Mouse (Mus musculus): ENCODE results near the gene Srpk2. TPM values are rescaled to one million over a fixed set of nuclear protein-coding genes. Genes with fewer than 3 reads are reported as not detected.

Gene Srpk2
- polyA plus RNA-seq, 1 experiment: 4.9 TPM

DNA sequence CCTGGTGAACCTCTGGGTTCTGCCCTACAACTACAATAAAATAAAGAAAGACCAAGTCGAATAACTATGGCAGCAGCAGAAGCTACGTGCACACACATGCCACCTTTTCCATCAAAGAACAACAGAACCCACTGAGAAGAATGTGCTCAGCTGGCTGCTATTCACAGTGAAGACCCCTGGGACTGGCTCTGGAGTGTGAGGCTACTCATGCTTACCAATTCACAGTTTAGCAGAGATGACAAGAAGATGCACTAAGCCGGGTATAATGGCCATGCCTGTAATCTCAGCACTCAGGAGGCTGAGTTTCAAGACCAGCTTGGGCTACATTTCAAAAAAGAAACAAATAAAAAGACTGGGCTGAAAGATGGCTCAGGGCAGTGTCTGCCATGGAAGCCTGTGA, 167.5 kb downstream of the Srpk2 start:
- H3K79me2 ChIP-seq (ENCODE audit: control insufficient read depth, insufficient read depth): no peaks in the 10 kb centered on the region
- H3K79me3 ChIP-seq (ENCODE audit: low read depth): no peaks in the 10 kb centered on the region
- TF ChIP-seq FOSL1 (IDR thresholded peaks at IDR 0.05; ENCODE audit: insufficient read depth, low read length, poor library complexity, severe bottlenecking): no peak
- no peak for TF ChIP-seq MYOG (IDR thresholded peaks at IDR 0.05; ENCODE audit: control insufficient read depth, extremely low read depth, insufficient read length)
- TF ChIP-seq MYOD1 (IDR thresholded peaks at IDR 0.05; ENCODE audit: control insufficient read depth, insufficient read length, low read depth): no peak
- TF ChIP-seq USF1 (IDR thresholded peaks at IDR 0.05; ENCODE audit: low read depth): no peak
- no peak for TF ChIP-seq CEBPB (IDR thresholded peaks at IDR 0.05; ENCODE audit: low read depth)
- no peak overlapping the region for H3K4me3 ChIP-seq (ENCODE audit: insufficient read depth, poor library complexity, severe bottlenecking)
- H3K36me3 ChIP-seq (ENCODE audit: control insufficient read depth, insufficient read depth): peaks cover 4% of the 10 kb centered on the region
- no peaks in the 10 kb centered on the region for H3K27me3 ChIP-seq (ENCODE audit: control insufficient read depth, insufficient read depth, insufficient read length)
- H3ac ChIP-seq (ENCODE audit: control insufficient read depth, insufficient read length, low read depth): no peak overlapping the region

DNA sequence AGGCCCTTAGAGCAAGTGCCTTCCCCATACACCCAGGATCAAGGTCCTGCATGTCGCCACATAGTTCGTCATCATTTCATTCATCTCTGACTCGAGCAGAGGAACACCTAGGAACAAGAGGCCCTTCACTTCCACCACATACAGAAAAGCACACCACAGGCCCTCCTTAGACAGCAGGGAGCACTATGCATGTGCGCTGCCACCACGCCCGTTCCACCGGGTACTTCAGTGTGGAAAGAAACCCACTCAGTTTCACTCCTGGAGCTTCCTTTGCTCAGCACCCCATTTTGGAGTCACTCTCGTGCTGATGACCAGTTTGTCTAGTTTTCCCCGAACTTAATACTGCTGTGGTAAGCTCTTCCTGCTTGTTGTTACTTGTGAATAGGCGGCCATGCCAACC, 169.4 kb downstream of the Srpk2 start:
- Histone ChIP-seq H3K4me3 (ENCODE audit: insufficient read depth, poor library complexity, severe bottlenecking) (no peak overlapping the region), H3K79me2 (ENCODE audit: control insufficient read depth, insufficient read depth) (no peaks in the 10 kb centered on the region), H3K36me3 (ENCODE audit: control insufficient read depth, insufficient read depth) (peaks cover 4% of the 10 kb centered on the region), H3K27me3 (ENCODE audit: control insufficient read depth, insufficient read depth, insufficient read length) (no peaks in the 10 kb centered on the region), H3K79me3 (ENCODE audit: low read depth) (no peaks in the 10 kb centered on the region), H3ac (ENCODE audit: control insufficient read depth, insufficient read length, low read depth) (no peak overlapping the region)
- TF ChIP-seq FOSL1 (IDR thresholded peaks at IDR 0.05; ENCODE audit: insufficient read depth, low read length, poor library complexity, severe bottlenecking) (no peak), CTCF (IDR thresholded peaks at IDR 0.05; ENCODE audit: control insufficient read depth, insufficient read depth, insufficient read length) (no peak), MYOG (IDR thresholded peaks at IDR 0.05; ENCODE audit: control insufficient read depth, extremely low read depth, insufficient read length) (no peak), MAX (IDR thresholded peaks at IDR 0.05) (no peak), USF1 (IDR thresholded peaks at IDR 0.05; ENCODE audit: low read depth) (no peak), MYOD1 (IDR thresholded peaks at IDR 0.05; ENCODE audit: control insufficient read depth, insufficient read length, low read depth) (no peak), CEBPB (IDR thresholded peaks at IDR 0.05; ENCODE audit: low read depth) (no peak)

DNA sequence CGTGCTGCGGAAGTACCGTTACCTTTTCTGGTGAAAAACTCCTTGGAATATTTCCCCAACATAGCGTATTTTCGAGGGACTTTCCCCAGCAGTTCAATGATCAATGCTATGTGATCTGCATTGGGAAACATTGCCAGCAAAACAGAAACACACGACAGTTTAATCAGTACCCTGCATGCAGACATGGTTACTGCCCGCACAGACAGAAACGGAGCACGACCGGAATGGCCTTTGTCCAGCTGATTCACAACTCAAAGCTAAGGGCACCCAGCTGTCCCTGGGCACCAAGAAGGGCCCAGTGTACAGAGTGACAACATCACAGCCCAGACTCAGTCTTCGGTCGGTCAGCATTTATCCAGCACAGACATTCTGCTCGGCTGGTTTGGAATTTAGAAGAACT, 170.9 kb downstream of the Srpk2 start:
- Histone ChIP-seq H3K79me2 (ENCODE audit: control insufficient read depth, insufficient read depth) (no peaks in the 10 kb centered on the region), H3K36me3 (ENCODE audit: control insufficient read depth, insufficient read depth) (peaks cover 4% of the 10 kb centered on the region), H3ac (ENCODE audit: control insufficient read depth, insufficient read length, low read depth) (no peak overlapping the region), H3K79me3 (ENCODE audit: low read depth) (no peaks in the 10 kb centered on the region), H3K27me3 (ENCODE audit: control insufficient read depth, insufficient read depth, insufficient read length) (no peaks in the 10 kb centered on the region), H3K4me3 (ENCODE audit: insufficient read depth, poor library complexity, severe bottlenecking) (no peak overlapping the region)
- TF ChIP-seq FOSL1 (IDR thresholded peaks at IDR 0.05; ENCODE audit: insufficient read depth, low read length, poor library complexity, severe bottlenecking): no peak
- no peak for TF ChIP-seq USF1 (IDR thresholded peaks at IDR 0.05; ENCODE audit: low read depth)
- no peak for TF ChIP-seq MAX (IDR thresholded peaks at IDR 0.05)
- no peak for TF ChIP-seq MYOD1 (IDR thresholded peaks at IDR 0.05; ENCODE audit: control insufficient read depth, insufficient read length, low read depth)

DNA sequence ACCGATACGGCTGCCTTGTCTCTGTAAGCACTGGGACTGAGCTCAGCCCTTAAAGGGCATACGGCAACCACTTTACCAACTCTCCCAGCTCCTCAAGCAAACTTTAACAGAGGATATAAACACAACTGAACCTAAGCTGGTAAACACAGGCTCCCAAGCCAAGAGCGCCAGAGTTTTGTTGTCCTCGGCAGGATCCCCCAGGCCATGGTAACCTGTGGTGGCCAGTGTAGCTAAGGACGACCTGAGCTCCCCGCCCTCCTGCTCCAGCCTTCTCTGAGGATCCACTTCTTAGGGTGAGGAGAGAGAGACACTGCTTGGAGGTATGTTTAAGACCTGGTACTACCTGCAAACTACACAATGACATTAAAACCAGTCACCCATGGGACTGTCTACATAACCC, 171.9 kb downstream of the Srpk2 start:
- no peaks in the 10 kb centered on the region for H3K36me3 ChIP-seq (ENCODE audit: control insufficient read depth, insufficient read depth)
- no peaks in the 10 kb centered on the region for H3K79me2 ChIP-seq (ENCODE audit: control insufficient read depth, insufficient read depth)

DNA sequence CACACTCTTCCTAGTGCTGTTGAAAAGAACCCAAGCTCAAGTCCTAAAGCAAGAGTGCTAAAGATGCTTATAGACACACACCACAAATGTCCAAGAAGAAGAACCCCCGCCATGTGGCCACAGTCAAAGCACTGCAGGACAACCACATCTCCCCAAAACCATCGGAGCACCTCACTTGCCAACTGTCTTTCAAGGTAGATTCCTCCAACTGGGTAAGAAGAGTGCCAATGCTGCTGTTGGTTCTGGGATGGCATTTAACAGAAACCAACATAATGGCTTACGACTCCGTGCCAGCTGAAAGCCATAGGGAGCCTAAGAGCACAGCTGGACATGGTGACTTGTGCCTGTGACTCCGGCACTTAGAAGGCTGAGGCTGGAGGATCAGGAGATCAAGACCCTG, 173.0 kb downstream of the Srpk2 start:
- Histone ChIP-seq H3ac (ENCODE audit: control insufficient read depth, insufficient read length, low read depth) (no peak overlapping the region), H3K79me3 (ENCODE audit: low read depth) (no peaks in the 10 kb centered on the region), H3K27me3 (ENCODE audit: control insufficient read depth, insufficient read depth, insufficient read length) (no peaks in the 10 kb centered on the region), H3K36me3 (ENCODE audit: control insufficient read depth, insufficient read depth) (peaks cover 7% of the 10 kb centered on the region), H3K79me2 (ENCODE audit: control insufficient read depth, insufficient read depth) (no peaks in the 10 kb centered on the region), H3K4me3 (ENCODE audit: insufficient read depth, poor library complexity, severe bottlenecking) (no peak overlapping the region)
- TF ChIP-seq MYOD1 (IDR thresholded peaks at IDR 0.05; ENCODE audit: control insufficient read depth, insufficient read length, low read depth) (no peak), MAX (IDR thresholded peaks at IDR 0.05) (no peak), USF1 (IDR thresholded peaks at IDR 0.05; ENCODE audit: low read depth) (no peak), FOSL1 (IDR thresholded peaks at IDR 0.05; ENCODE audit: insufficient read depth, low read length, poor library complexity, severe bottlenecking) (no peak), CTCF (IDR thresholded peaks at IDR 0.05; ENCODE audit: control insufficient read depth, insufficient read depth, insufficient read length) (no peak)

More for the DNA sequence above, 171.9 kb downstream of the Srpk2 start:
- Histone ChIP-seq H3K4me3 (ENCODE audit: insufficient read depth, poor library complexity, severe bottlenecking) (no peak overlapping the region), H3ac (ENCODE audit: control insufficient read depth, insufficient read length, low read depth) (no peak overlapping the region), H3K27me3 (ENCODE audit: control insufficient read depth, insufficient read depth, insufficient read length) (no peaks in the 10 kb centered on the region), H3K79me3 (ENCODE audit: low read depth) (no peaks in the 10 kb centered on the region)
- TF ChIP-seq CEBPB (IDR thresholded peaks at IDR 0.05; ENCODE audit: low read depth) (no peak), MYOD1 (IDR thresholded peaks at IDR 0.05; ENCODE audit: control insufficient read depth, insufficient read length, low read depth) (no peak), FOSL1 (IDR thresholded peaks at IDR 0.05; ENCODE audit: insufficient read depth, low read length, poor library complexity, severe bottlenecking) (no peak), MYOG (IDR thresholded peaks at IDR 0.05; ENCODE audit: control insufficient read depth, extremely low read depth, insufficient read length) (no peak), MAX (IDR thresholded peaks at IDR 0.05) (no peak)

DNA sequence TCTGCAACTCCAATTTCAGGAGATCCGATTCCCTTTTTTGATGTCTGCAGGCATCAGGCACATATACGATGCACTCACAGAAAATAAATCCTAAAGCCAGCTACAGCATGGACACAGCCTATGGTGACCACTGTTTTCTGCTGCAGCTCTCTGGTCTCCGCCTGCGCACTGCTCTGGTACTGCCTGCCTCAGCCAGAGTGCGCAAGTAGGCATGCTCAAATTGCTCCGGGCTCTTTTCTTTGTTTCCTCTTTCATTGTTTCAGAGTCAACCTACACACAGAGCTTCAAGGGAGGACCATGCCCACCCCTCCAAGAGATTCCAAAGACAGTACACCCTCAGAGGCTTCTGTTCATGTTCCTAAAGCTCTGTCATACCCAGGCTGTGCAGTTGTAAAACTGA, 175.8 kb downstream of the Srpk2 start:
- H3K4me3 ChIP-seq (ENCODE audit: insufficient read depth, poor library complexity, severe bottlenecking): no peak overlapping the region
- no peaks in the 10 kb centered on the region for H3K27me3 ChIP-seq (ENCODE audit: control insufficient read depth, insufficient read depth, insufficient read length)
- H3K79me3 ChIP-seq (ENCODE audit: low read depth): no peaks in the 10 kb centered on the region
- TF ChIP-seq MYOG (IDR thresholded peaks at IDR 0.05; ENCODE audit: control insufficient read depth, extremely low read depth, insufficient read length) (no peak), CEBPB (IDR thresholded peaks at IDR 0.05; ENCODE audit: low read depth) (no peak), MAX (IDR thresholded peaks at IDR 0.05) (no peak), CTCF (IDR thresholded peaks at IDR 0.05; ENCODE audit: control insufficient read depth, insufficient read depth, insufficient read length) (no peak), MYOD1 (IDR thresholded peaks at IDR 0.05; ENCODE audit: control insufficient read depth, insufficient read length, low read depth) (no peak), FOSL1 (IDR thresholded peaks at IDR 0.05; ENCODE audit: insufficient read depth, low read length, poor library complexity, severe bottlenecking) (no peak), USF1 (IDR thresholded peaks at IDR 0.05; ENCODE audit: low read depth) (no peak)
- peaks cover 23% of the 10 kb centered on the region for H3K36me3 ChIP-seq (ENCODE audit: control insufficient read depth, insufficient read depth)
- no peak overlapping the region for H3ac ChIP-seq (ENCODE audit: control insufficient read depth, insufficient read length, low read depth)
- H3K79me2 ChIP-seq (ENCODE audit: control insufficient read depth, insufficient read depth): no peaks in the 10 kb centered on the region
